Mouse (Mus musculus) forebrain, embryonic 16.5 days (tissue): ENCODE data around the gene Tmem44. TPM values are rescaled to one million over a fixed set of nuclear protein-coding genes. Genes with fewer than 3 reads are reported as not detected.

ENCODE experiments used
- ATAC-seq: fragments of 200-750 bp; cut with Nextera tagmentation; 2 replicates; pipeline ENCODE4 v1.8.0; 2017; ENCODE audit warnings: mild to moderate bottlenecking, moderate library complexity
- H3K27ac ChIP-seq: fragments of 300-500 bp; sonication (generic); 2 replicates; pipeline ENCODE4 v1.5.1; 2014; ENCODE audit warnings: low read length, control low read depth
- H3K27me3 ChIP-seq: fragments of 300-500 bp; sonication (generic); replicated peaks from 2 replicates; pipeline ENCODE4 v1.6.1; 2014; ENCODE audit warnings: low read length; ENCODE audit not compliant: control insufficient read depth, insufficient read depth
- H3K36me3 ChIP-seq: fragments of 300-500 bp; sonication (generic); 2 replicates; pipeline ENCODE4 v1.6.1; 2014; ENCODE audit not compliant: control insufficient read depth, insufficient read depth
- H3K4me1 ChIP-seq: fragments of 300-500 bp; sonication (generic); replicated peaks from 2 replicates; pipeline ENCODE4 v1.6.1; 2014; ENCODE audit warnings: low read length; ENCODE audit not compliant: control insufficient read depth, insufficient read depth
- H3K4me2 ChIP-seq: fragments of 300-500 bp; sonication (generic); 2 replicates; pipeline ENCODE4 v1.6.1; 2014; ENCODE audit warnings: mild to moderate bottlenecking, low read length, control low read depth
- H3K4me3 ChIP-seq: fragments of 300-500 bp; sonication (generic); replicated peaks from 2 replicates; pipeline ENCODE4 v1.5.1; 2014; ENCODE audit warnings: mild to moderate bottlenecking, low read length, control low read depth
- H3K9ac ChIP-seq: fragments of 300-500 bp; sonication (generic); replicated peaks from 2 replicates; pipeline ENCODE4 v1.6.1; 2014; ENCODE audit warnings: low read depth, low read length, control low read depth
- H3K9me3 ChIP-seq: fragments of 300-500 bp; sonication (generic); 2 replicates; pipeline ENCODE4 v1.6.1; 2016; ENCODE audit warnings: low read length; ENCODE audit not compliant: control insufficient read depth
- WGBS: fragments of 180-500 bp; shearing (Covaris S2); extraction: QIAGEN DNeasy Blood & Tissue Kit; methylation state at CpG from one replicate; pipeline ENCODE4 v1.1.7; 2014; 5-methylcytosine and 5-hydroxymethylcytosine counted together
- polyA plus RNA-seq: library from polyadenylated mRNA; unstranded; fragments of >200 nt; fragmentation: Nextera tagmentation; extraction: Ambion mirVana; gene quantifications from 2 replicates; pipeline ENCODE4 v1.2.1, GENCODE M21; 2015

The Tmem44 gene
- polyA plus RNA-seq, 1 experiment from 2014 or later = 106 TPM

- Histone ChIP-seq H3K4me2 (no peak overlapping the region), H3K36me3 (peaks cover 18% of the 10 kb centered on the region), H3K27me3 (no peaks in the 10 kb centered on the region), H3K9ac (no peak overlapping the region), H3K4me1 (peaks cover 13% of the 10 kb centered on the region), H3K4me3 (no peak overlapping the region), H3K9me3 (no peaks in the 10 kb centered on the region; the same call in 1 of the 2 replicates), H3K27ac (no peak overlapping the region)
- no peak for ATAC-seq
- 69% methylated on average over 12 of the region's 12 CpGs for WGBS
These were observed 35.2 kb downstream of the Tmem44 start for GRCm38 (mm10) chr16:30515418-30515817.

DNA sequence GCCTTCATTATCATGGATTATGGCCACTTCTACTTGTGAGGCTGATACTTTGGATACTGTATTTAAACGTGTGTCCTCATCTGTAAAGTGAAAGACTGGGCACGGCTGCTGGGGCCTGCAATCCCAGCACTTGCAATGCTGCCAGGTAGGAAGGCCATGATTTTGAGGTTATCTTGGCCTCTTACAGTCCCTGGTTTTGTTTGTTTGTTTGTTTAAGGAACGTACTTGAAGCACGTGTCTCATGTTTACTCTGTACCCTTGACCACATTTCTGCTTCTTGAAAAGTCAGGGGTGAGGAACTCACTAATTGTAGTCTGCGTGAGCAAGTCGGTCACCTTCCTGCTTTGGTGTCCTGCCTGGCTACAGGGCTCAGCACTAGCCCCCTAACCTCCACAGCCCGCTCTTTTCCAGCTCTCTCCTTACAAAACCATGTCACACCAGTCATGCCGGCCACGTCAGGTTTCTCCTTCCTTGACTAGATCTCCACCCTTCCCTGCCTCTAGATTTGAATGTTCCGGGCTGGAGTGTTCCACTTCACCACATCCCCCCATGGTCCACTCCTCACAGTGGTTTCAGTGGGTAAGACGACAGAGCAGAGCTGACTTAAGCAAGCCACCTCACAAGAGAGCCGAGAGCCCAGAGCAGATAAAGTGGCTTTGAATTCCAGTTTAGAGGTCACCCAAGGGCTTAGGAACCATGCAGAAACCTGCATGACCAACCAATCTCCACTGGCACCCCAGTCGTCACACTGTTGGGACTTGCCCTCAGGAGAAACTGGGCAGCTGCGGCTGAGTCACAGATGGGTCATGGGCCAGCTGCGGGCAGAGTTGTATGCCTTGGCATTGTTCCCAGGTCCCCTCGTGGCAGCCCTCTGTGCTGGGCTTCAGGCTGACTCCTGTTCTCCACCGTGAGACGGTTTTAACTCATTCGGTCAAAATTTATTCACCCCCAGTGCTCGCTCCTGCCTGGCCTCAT, 37.3 kb downstream of the Tmem44 start:
- Histone ChIP-seq H3K27ac (no peak overlapping the region), H3K4me3 (no peak overlapping the region), H3K27me3 (no peaks in the 10 kb centered on the region), H3K9me3 (no peaks in the 10 kb centered on the region; the same call in 1 of the 2 replicates), H3K36me3 (peaks cover 18% of the 10 kb centered on the region), H3K9ac (no peak overlapping the region), H3K4me2 (no peak overlapping the region), H3K4me1 (peaks cover 19% of the 10 kb centered on the region)
- 76% methylated on average over 20 of the region's 20 CpGs for WGBS
- ATAC-seq = no peak

DNA sequence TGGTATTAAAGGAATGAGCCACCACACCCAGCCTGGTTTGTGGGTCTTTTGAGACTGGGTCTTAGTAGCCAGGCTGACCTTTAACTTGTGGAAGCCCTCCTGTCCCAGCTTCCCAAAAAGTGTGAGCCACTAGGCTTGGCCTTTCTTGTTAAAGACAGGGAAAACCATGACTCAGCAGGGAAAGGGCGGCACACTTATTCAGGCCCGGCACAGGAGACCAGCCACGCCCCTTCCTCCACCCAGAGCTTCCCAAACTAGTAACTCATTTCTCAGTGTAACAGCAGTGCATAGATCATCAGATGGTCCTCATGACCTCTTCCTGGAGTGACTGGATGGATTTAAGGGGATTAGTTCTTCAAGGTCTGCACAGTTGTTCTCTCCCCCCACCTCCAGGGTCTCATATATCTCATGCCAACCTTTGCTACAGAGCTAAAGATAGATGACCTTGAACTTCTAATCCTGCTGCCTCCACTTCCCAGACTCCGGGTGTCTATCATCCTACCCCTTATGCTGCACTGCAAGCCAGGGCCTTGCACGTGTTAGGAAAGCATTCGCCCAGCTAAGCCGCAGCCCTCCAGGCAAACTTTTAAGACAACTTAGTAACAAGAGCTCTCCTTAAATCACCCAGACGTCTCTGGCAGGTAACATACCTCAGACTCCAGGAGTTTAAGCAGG, 38.1 kb downstream of the Tmem44 start:
- Histone ChIP-seq H3K4me3 (no peak overlapping the region), H3K9ac (no peak overlapping the region), H3K4me1 (peaks cover 19% of the 10 kb centered on the region), H3K36me3 (peaks cover 18% of the 10 kb centered on the region), H3K4me2 (no peak overlapping the region), H3K27ac (no peak overlapping the region), H3K9me3 (no peaks in the 10 kb centered on the region; the same call in 1 of the 2 replicates), H3K27me3 (no peaks in the 10 kb centered on the region)
- ATAC-seq = no peak
- WGBS = 61% methylated on average over 8 of the region's 8 CpGs

DNA sequence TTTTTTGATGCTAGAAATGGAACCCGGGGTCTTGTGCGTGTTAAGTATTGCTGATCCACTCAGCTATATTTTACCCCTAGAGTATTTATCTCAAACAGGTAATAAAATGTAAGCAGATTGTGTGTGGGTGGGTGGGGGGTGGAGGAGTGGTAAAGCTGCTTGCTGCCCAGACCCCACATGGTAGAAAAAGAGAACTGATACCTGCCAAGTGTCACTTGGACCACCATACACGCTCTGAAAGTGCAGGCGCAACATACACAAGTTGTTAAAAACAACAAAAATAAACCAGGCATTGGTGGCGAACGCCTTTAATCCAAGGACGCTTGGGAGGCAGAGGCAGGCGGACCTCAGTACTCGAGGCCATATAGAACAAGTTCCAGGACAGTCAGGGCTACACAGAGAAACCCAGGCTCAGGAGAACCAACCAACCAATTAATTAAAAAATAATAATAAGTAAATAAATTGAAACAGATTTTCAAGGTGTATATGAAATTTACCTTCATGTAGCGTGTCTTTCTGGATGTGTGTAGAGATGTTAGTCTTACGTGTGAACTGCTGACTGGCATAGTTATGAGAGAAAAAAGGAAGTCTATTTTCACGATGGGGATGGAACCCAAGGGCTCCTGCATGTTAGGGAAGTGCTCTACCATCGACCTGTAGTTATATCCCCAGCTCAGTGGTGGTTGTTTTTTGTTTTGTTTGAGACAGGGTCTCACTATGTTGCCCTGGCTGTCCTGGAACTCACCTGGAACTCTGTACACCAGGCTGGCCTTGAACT, 38.9 kb downstream of the Tmem44 start:
- no peak for ATAC-seq
- peaks cover 19% of the 10 kb centered on the region for H3K4me1 ChIP-seq
- H3K27me3 ChIP-seq = no peaks in the 10 kb centered on the region
- H3K9ac ChIP-seq = peak overlapping the region; percentile 78
- H3K27ac ChIP-seq = peak overlapping the region; percentile 95; the same call in 1 of the 2 replicates
- WGBS = 82% methylated on average over 13 of the region's 13 CpGs
- no peaks in the 10 kb centered on the region; the same call in 1 of the 2 replicates for H3K9me3 ChIP-seq
- peak overlapping the region; percentile 62 for H3K4me2 ChIP-seq
- peak overlapping the region; percentile 63 for H3K4me3 ChIP-seq
- H3K36me3 ChIP-seq = peaks cover 12% of the 10 kb centered on the region

DNA sequence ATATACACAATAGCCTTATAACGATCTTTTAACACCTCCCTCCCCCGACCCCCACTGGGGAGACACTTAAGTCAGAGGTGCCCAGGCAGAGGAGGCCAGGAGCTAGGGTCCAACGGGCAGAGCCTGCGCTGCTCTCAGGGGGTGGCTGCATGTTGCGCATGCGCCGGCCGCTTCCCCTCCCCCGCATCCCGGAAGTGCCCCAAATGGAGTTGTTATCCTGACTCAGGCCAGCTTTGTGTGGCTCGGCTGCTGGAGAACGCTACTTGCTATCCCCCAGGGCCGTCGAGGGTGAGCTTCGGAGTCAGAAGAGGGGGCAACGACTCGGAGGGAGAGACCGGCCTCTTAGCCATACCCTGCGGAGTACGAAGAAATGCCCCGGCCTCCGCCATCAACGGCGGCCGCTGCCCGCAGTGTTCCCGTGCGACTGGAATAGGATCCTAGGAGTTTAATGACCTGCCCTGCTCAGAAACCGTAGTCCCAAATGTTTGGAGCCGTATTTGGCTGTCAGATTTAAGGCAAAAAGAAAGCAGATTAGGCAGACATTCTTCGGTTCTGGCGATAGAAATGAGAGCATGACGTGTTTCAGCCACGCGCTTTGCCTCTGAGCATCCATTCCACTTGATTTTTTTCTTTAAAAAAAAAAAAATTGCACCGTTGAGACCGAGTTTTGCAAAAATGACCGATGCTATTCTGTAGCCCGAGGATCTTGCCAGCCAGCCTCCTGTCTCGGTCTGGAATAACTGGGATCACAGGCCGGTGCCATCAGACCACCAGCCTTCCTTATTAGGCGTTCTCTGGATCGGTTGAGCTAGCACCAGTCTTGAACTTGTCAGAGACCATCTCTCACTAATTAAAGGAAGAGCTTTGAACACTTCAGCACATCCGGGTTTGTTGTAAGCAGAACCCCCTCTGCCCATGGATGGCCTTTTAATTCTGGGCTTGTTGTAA, 39.9 kb downstream of the Tmem44 start:
- whole genome bisulfite sequencing = 4% methylated on average over 44 of the region's 44 CpGs
- Histone ChIP-seq H3K9ac (peak overlapping the region; percentile 78), H3K4me1 (peaks cover 19% of the 10 kb centered on the region), H3K27ac (peak overlapping the region; percentile 95), H3K4me2 (peak overlapping the region; percentile 62), H3K27me3 (no peaks in the 10 kb centered on the region), H3K4me3 (peak overlapping the region; percentile 63), H3K9me3 (no peaks in the 10 kb centered on the region; the same call in 1 of the 2 replicates), H3K36me3 (peaks cover 9% of the 10 kb centered on the region; the same call in 1 of the 2 replicates)
- ATAC-seq = peak; percentile 92

GRCm38 (mm10) chr16:30510091-30510490, 40.6 kb downstream of the Tmem44 start:
- peak; percentile 7 for ATAC-seq
- Histone ChIP-seq H3K4me2 (peak overlapping the region; percentile 62), H3K4me3 (peak overlapping the region; percentile 63), H3K27me3 (no peaks in the 10 kb centered on the region), H3K4me1 (peaks cover 19% of the 10 kb centered on the region), H3K36me3 (peaks cover 6% of the 10 kb centered on the region; the same call in 1 of the 2 replicates), H3K27ac (peak overlapping the region; percentile 95), H3K9me3 (no peaks in the 10 kb centered on the region), H3K9ac (peak overlapping the region; percentile 78)
- WGBS = 33% methylated on average over 9 of the region's 9 CpGs

DNA sequence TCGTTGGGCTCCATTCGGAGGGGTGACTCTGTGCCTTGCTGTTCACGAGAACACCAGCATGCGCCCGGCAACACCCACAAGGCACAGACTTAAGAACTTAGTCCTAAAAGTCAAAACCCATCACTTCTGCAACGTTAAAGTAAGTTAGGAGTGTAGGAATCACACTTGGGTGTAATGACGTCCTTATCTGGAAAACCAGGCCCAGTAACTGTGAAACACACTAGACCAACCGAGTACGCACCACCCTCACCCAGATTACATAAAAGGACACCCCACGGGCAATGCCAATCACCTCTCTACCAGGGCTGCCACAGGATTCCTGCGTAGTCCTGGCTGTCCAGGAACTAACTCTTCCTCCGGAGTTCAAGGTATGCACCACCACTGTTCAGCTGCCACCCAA, 41.3 kb downstream of the Tmem44 start:
- WGBS = 91% methylated on average over 12 of the region's 12 CpGs
- no peak for ATAC-seq

GRCm38 (mm10) chr16:30508738-30509137, 41.9 kb downstream of the Tmem44 start:
- no peaks in the 10 kb centered on the region for H3K36me3 ChIP-seq
- H3K9ac ChIP-seq = no peak overlapping the region
- H3K4me3 ChIP-seq = no peak overlapping the region
- H3K4me1 ChIP-seq = peaks cover 19% of the 10 kb centered on the region
- no peaks in the 10 kb centered on the region for H3K27me3 ChIP-seq
- WGBS = 93% methylated on average over 9 of the region's 9 CpGs
- ATAC-seq = no peak
- H3K27ac ChIP-seq = no peak overlapping the region
- no peaks in the 10 kb centered on the region for H3K9me3 ChIP-seq
- H3K4me2 ChIP-seq = no peak overlapping the region

More for the DNA sequence above, 41.3 kb downstream of the Tmem44 start:
- H3K27ac ChIP-seq = no peak overlapping the region
- no peaks in the 10 kb centered on the region for H3K9me3 ChIP-seq
- H3K4me2 ChIP-seq = no peak overlapping the region
- H3K4me3 ChIP-seq = no peak overlapping the region
- peaks cover 4% of the 10 kb centered on the region; the same call in 1 of the 2 replicates for H3K36me3 ChIP-seq
- no peak overlapping the region for H3K9ac ChIP-seq
- H3K27me3 ChIP-seq = no peaks in the 10 kb centered on the region
- peaks cover 19% of the 10 kb centered on the region for H3K4me1 ChIP-seq
